ENCODE assay signal across 22 mouse cellular contexts in genomic region chr14:25741211-25741610, GRCm38 (mm10). TPM values are rescaled to one million over a fixed set of nuclear protein-coding genes. Genes with fewer than 3 reads are reported as not detected.
DNase-seq lines count a peak whose midpoint lies in the region; ATAC-seq and TF ChIP-seq lines count a peak whose summit lies in the region.
"Had no signal": no experiment of that assay in that cellular context is flagged by ENCODE, and none has a peak within 500 bp of the region (broad histone marks: within the 10 kb centered on the region; RNA-seq: fewer than 3 reads in every experiment).

No protein-coding gene starts in this region.

- H3K79me2 ChIP-seq in liver, adult 2 months (ENCODE audit: control insufficient read depth, insufficient read depth, low read length) = peaks cover 8% of the 10 kb centered on the region; the same call in 1 of the 2 replicates

- TF ChIP-seq POLR2A in liver, adult 2 months (IDR thresholded peaks at IDR 0.05; ENCODE audit: extremely low read depth, insufficient read depth, low read length) = no peak

- no peaks in the 10 kb centered on the region for H3K9me3 ChIP-seq in heart, embryonic 13.5 days
- no peaks in the 10 kb centered on the region for H3K9me3 ChIP-seq in embryonic facial prominence, embryonic 10.5 days
- H3K9me3 ChIP-seq: forebrain, embryonic 10.5 days; G1E had no signal

- H3K4me2 ChIP-seq in heart, embryonic 13.5 days = no peak overlapping the region

- no peak overlapping the region for H3K27ac ChIP-seq in heart, embryonic 13.5 days (replicated peaks)
- no peak overlapping the region for H3K27ac ChIP-seq in liver, adult 2 months (replicated peaks; ENCODE audit: insufficient read depth, low read depth, low read length)
- H3K27ac ChIP-seq in embryonic facial prominence, embryonic 10.5 days (replicated peaks) = 0 out of 2 replicates have a peak overlapping the region, but pooled peaks have one; percentile 32
- H3K27ac ChIP-seq: macrophage; stomach, postnatal 0 days had no signal

- no peak for ATAC-seq in heart, embryonic 13.5 days (ENCODE audit: extremely low read depth, insufficient number of reproducible peaks, low FRiP score, low TSS enrichment)
- no peak for ATAC-seq in monocyte, adult 5-6 weeks (replicated peaks; ENCODE audit: insufficient number of reproducible peaks, low FRiP score, low TSS enrichment, poor library complexity, severe bottlenecking)
- ATAC-seq: activated CD4-positive, CD25-positive, alpha-beta regulatory T cell, adult 4 months; forebrain, embryonic 16.5 days; midbrain, embryonic 16.5 days had no signal

- peaks cover 83% of the 10 kb centered on the region for H3K4me1 ChIP-seq in heart, embryonic 13.5 days
- H3K4me1 ChIP-seq in liver, adult 2 months (ENCODE audit: control insufficient read depth, insufficient read depth, low read length) = peaks cover 43% of the 10 kb centered on the region
- peaks cover 59% of the 10 kb centered on the region for H3K4me1 ChIP-seq in embryonic facial prominence, embryonic 10.5 days

- no peak overlapping the region for H3K4me3 ChIP-seq in heart, embryonic 13.5 days
- H3K4me3 ChIP-seq in liver, adult 2 months (ENCODE audit: insufficient read depth, low read depth, low read length) = no peak overlapping the region
- H3K4me3 ChIP-seq in embryonic facial prominence, embryonic 10.5 days = no peak overlapping the region
- H3K4me3 ChIP-seq: forebrain, embryonic 10.5 days had no signal

- H3K27me3 ChIP-seq in heart, embryonic 13.5 days (replicated peaks) = no peaks in the 10 kb centered on the region
- H3K27me3 ChIP-seq in liver, adult 2 months (ENCODE audit: control insufficient read depth, insufficient read depth, low read length) = no peaks in the 10 kb centered on the region
- H3K27me3 ChIP-seq in embryonic facial prominence, embryonic 10.5 days (replicated peaks; ENCODE audit: low read depth, poor library complexity, severe bottlenecking) = peaks cover 4% of the 10 kb centered on the region; the same call in 1 of the 2 replicates

- no peak for DNase-seq in heart, adult 18-20 months
- DNase-seq in liver, adult 2 months (ENCODE audit: extremely low read depth, low read depth, low spot score) = peak; percentile 93
- no peak for DNase-seq in liver
- DNase-seq in embryonic facial prominence, embryonic 10.5 days (ENCODE audit: low spot score) = no peak
- no peak for DNase-seq in thymus, postnatal 36 days
- DNase-seq: adrenal gland, postnatal 10 days; B cell, adult 2 months; cerebellum, adult 9-11 months; gastrocnemius, postnatal 25 days; heart, postnatal 4 days; kidney, adult 2 months; kidney, postnatal 10 days; thymus, adult 2 months had no signal

- peaks cover 58% of the 10 kb centered on the region for H3K36me3 ChIP-seq in heart, embryonic 13.5 days
- H3K36me3 ChIP-seq in liver, adult 2 months (ENCODE audit: control insufficient read depth, insufficient read depth, low read length) = peaks cover 7% of the 10 kb centered on the region
- H3K36me3 ChIP-seq in embryonic facial prominence, embryonic 10.5 days (replicated peaks) = peaks cover 57% of the 10 kb centered on the region
- H3K36me3 ChIP-seq: G1E had no signal

- peak overlapping the region; percentile 19; the same call in 1 of the 2 replicates for H3K9ac ChIP-seq in heart, embryonic 13.5 days
- H3K9ac ChIP-seq in liver, adult 2 months (ENCODE audit: low read depth, low read length) = no peak overlapping the region

- 71% methylated on average over 3 of the region's 3 CpGs for WGBS in heart, embryonic 13.5 days
- 22% methylated on average over 3 of the region's 3 CpGs for WGBS in liver, adult 2 months
- WGBS in embryonic facial prominence, embryonic 10.5 days = 80% methylated on average over 3 of the region's 3 CpGs

- no peak for TF ChIP-seq CTCF in liver, adult 2 months (IDR thresholded peaks at IDR 0.05; ENCODE audit: low read depth, low read length)

RNA-seq across cellular contexts. Expression of gene Zcchc24, which starts 27.6 kb away (rescaled TPM):
- 20.8 and 22.6 TPM in 2 replicates for polyA plus RNA-seq in heart, embryonic 13.5 days (2015; fragmentation: Nextera tagmentation; extraction: Ambion mirVana)
- 10 to 100 TPM; 33.9 to 34.9 TPM for total RNA-seq in heart, adult 18-20 months (2021)
- 27.3 and 28.7 TPM in 2 replicates for total RNA-seq in liver, adult 2 months (2014; rRNA removed)
- 53.0 and 57.7 TPM in 2 replicates for polyA plus RNA-seq in liver, adult 2 months (2012; rRNA removed)
- polyA plus RNA-seq in embryonic facial prominence, embryonic 10.5 days (2016; fragmentation: Nextera tagmentation; extraction: Ambion mirVana) = 12.9 and 15.2 TPM in 2 replicates
- total RNA-seq in monocyte, adult 5-6 weeks (2017) = 10.5 to 11.8 TPM (median 10.9 TPM) in 3 replicates
- polyA plus RNA-seq: G1E had no signal

RNA-seq across cellular contexts. Expression of gene Ppif, which starts 47.3 kb away (rescaled TPM):
- 93.7 and 99.8 TPM in 2 replicates for polyA plus RNA-seq in heart, embryonic 13.5 days (2015; fragmentation: Nextera tagmentation; extraction: Ambion mirVana)
- total RNA-seq in heart, adult 18-20 months (2021) = 100 to 1,000 TPM; 287 to 306 TPM
- 19.4 and 31.1 TPM in 2 replicates for total RNA-seq in liver, adult 2 months (2014; rRNA removed)
- polyA plus RNA-seq in liver, adult 2 months (2012; rRNA removed) = 76.3 and 80.6 TPM in 2 replicates
- 76.6 and 77.0 TPM in 2 replicates for polyA plus RNA-seq in embryonic facial prominence, embryonic 10.5 days (2016; fragmentation: Nextera tagmentation; extraction: Ambion mirVana)
- 3.2 to 11.4 TPM (median 7.9 TPM) in 3 replicates for total RNA-seq in monocyte, adult 5-6 weeks (2017)
